Mouse (Mus musculus): Measurements from ENCODE around the gene Baz2a. TPM values are rescaled to one million over a fixed set of nuclear protein-coding genes. Genes with fewer than 3 reads are reported as not detected.
A peak's percentile ranks its signal among the peaks of the same experiment; 100 is the strongest.
"Not testable (repeated sequence)": the region's sequence is repeated elsewhere in the genome, so short reads cannot be mapped to it uniquely, and the experiment has no call there.

The Baz2a gene
- polyA plus RNA-seq, 1 experiment from 2014 or later: 12.8 TPM

- Histone ChIP-seq H3K4me3 (peak overlapping the region; percentile 95), H3K9ac (peak overlapping the region; percentile 99), H3K9me3 (replicated peaks) (no peaks in the 10 kb centered on the region), H3K4me2 (replicated peaks) (peak overlapping the region; percentile 97), H3K27me3 (no peaks in the 10 kb centered on the region), H3K36me3 (peaks cover 44% of the 10 kb centered on the region), H3K27ac (peak overlapping the region; percentile 81), H3K4me1 (peaks cover 17% of the 10 kb centered on the region)
- WGBS: 6% methylated on average over 3 of the region's 3 CpGs
- no peak for ATAC-seq (ENCODE audit: low FRiP score)
These were observed 7.2 kb upstream of the Baz2a start for GRCm38 (mm10) chr10:128084160-128084559.

- Histone ChIP-seq H3K4me3 (no peak overlapping the region), H3K4me2 (replicated peaks) (no peak overlapping the region), H3K27me3 (no peaks in the 10 kb centered on the region), H3K27ac (no peak overlapping the region), H3K4me1 (peaks cover 24% of the 10 kb centered on the region), H3K9ac (no peak overlapping the region), H3K9me3 (replicated peaks) (no peaks in the 10 kb centered on the region), H3K36me3 (peaks cover 57% of the 10 kb centered on the region)
- ATAC-seq (ENCODE audit: low FRiP score): no peak
- 80% methylated on average over 6 of the region's 6 CpGs for WGBS
These were observed 5.0 kb upstream of the Baz2a start for GRCm38 (mm10) chr10:128086391-128086790.

- not testable (repeated sequence) for ATAC-seq (ENCODE audit: low FRiP score); H3K27me3 ChIP-seq; H3K9ac ChIP-seq; H3K27ac ChIP-seq; H3K4me3 ChIP-seq; H3K9me3 ChIP-seq (replicated peaks); H3K4me2 ChIP-seq (replicated peaks)
- WGBS: 84% methylated on average over 2 of the region's 2 CpGs
- Histone ChIP-seq H3K36me3 (peaks cover 57% of the 10 kb centered on the region), H3K4me1 (peaks cover 27% of the 10 kb centered on the region)
These were observed 4.2 kb upstream of the Baz2a start for GRCm38 (mm10) chr10:128087216-128087615.

GRCm38 (mm10) chr10:128088181-128088580 is 3.2 kb upstream of the Baz2a start:
- Histone ChIP-seq H3K4me2 (replicated peaks) (no peak overlapping the region), H3K27ac (no peak overlapping the region), H3K27me3 (no peaks in the 10 kb centered on the region), H3K4me3 (no peak overlapping the region), H3K36me3 (peaks cover 57% of the 10 kb centered on the region), H3K9ac (no peak overlapping the region), H3K9me3 (replicated peaks) (no peaks in the 10 kb centered on the region), H3K4me1 (peaks cover 28% of the 10 kb centered on the region)
- ATAC-seq (ENCODE audit: low FRiP score): no peak
- 96% methylated on average over 5 of the region's 5 CpGs for WGBS

GRCm38 (mm10) chr10:128089842-128090241 is 1.5 kb upstream of the Baz2a start:
- no peak overlapping the region for H3K4me2 ChIP-seq (replicated peaks)
- H3K36me3 ChIP-seq: peaks cover 55% of the 10 kb centered on the region
- no peak overlapping the region for H3K27ac ChIP-seq

GRCm38 (mm10) chr10:128090651-128091563 is 470 bp upstream of the Baz2a start:
- peak overlapping the region; percentile 84 for H3K9ac ChIP-seq
- no peaks in the 10 kb centered on the region for H3K9me3 ChIP-seq (replicated peaks)
- peak; percentile 38 for ATAC-seq (ENCODE audit: low FRiP score)
- H3K27ac ChIP-seq: peak overlapping the region; percentile 93; the same call in 1 of the 2 replicates
- WGBS: 8% methylated on average over 14 of the region's 14 CpGs
- H3K4me2 ChIP-seq (replicated peaks): peak overlapping the region; percentile 90
- peaks cover 38% of the 10 kb centered on the region for H3K4me1 ChIP-seq
- H3K27me3 ChIP-seq: no peaks in the 10 kb centered on the region
- H3K4me3 ChIP-seq: peak overlapping the region; percentile 88
- H3K36me3 ChIP-seq: peaks cover 44% of the 10 kb centered on the region

More at GRCm38 (mm10) chr10:128089842-128090241, 1.5 kb upstream of the Baz2a start:
- 84% methylated on average over 5 of the region's 5 CpGs for WGBS
- Histone ChIP-seq H3K4me1 (peaks cover 39% of the 10 kb centered on the region), H3K27me3 (no peaks in the 10 kb centered on the region), H3K4me3 (no peak overlapping the region), H3K9ac (no peak overlapping the region), H3K9me3 (replicated peaks) (no peaks in the 10 kb centered on the region)
- no peak for ATAC-seq (ENCODE audit: low FRiP score)

GRCm38 (mm10) chr10:128092506-128093495 is 1.4 kb downstream of the Baz2a start:
- H3K9me3 ChIP-seq (replicated peaks): no peaks in the 10 kb centered on the region
- peak overlapping the region; percentile 88 for H3K4me3 ChIP-seq
- H3K9ac ChIP-seq: peak overlapping the region; percentile 84
- under 1% methylated on average over 81 of the region's 88 CpGs for WGBS
- peaks cover 26% of the 10 kb centered on the region for H3K36me3 ChIP-seq
- no peaks in the 10 kb centered on the region for H3K27me3 ChIP-seq
- peaks cover 40% of the 10 kb centered on the region for H3K4me1 ChIP-seq
- peak; percentile 41 for ATAC-seq (ENCODE audit: low FRiP score)
- peak overlapping the region; percentile 93 for H3K27ac ChIP-seq
- peak overlapping the region; percentile 90 for H3K4me2 ChIP-seq (replicated peaks)

- Histone ChIP-seq H3K4me1 (peaks cover 49% of the 10 kb centered on the region), H3K9ac (peak overlapping the region; percentile 84), H3K4me2 (replicated peaks) (peak overlapping the region; percentile 90), H3K4me3 (peak overlapping the region; percentile 88), H3K27me3 (no peaks in the 10 kb centered on the region), H3K36me3 (peaks cover 18% of the 10 kb centered on the region), H3K9me3 (replicated peaks) (no peaks in the 10 kb centered on the region), H3K27ac (peak overlapping the region; percentile 93)
- 25% methylated on average over 13 of the region's 13 CpGs for WGBS
- no peak for ATAC-seq (ENCODE audit: low FRiP score)
These were observed 2.3 kb downstream of the Baz2a start for GRCm38 (mm10) chr10:128093496-128094294.

- Histone ChIP-seq H3K4me1 (peaks cover 50% of the 10 kb centered on the region), H3K36me3 (peaks cover 10% of the 10 kb centered on the region), H3K9ac (peak overlapping the region; percentile 39), H3K27ac (peak overlapping the region; percentile 93; the same call in 1 of the 2 replicates), H3K4me3 (peak overlapping the region; percentile 88), H3K9me3 (replicated peaks) (no peaks in the 10 kb centered on the region), H3K27me3 (no peaks in the 10 kb centered on the region), H3K4me2 (replicated peaks) (peak overlapping the region; percentile 90)
- 11% methylated on average over 19 of the region's 19 CpGs for WGBS
- ATAC-seq (ENCODE audit: low FRiP score): peak; percentile 57
These were observed 3.1 kb downstream of the Baz2a start for GRCm38 (mm10) chr10:128094340-128094968.

GRCm38 (mm10) chr10:128095003-128095636 is 3.7 kb downstream of the Baz2a start:
- H3K9me3 ChIP-seq (replicated peaks): no peaks in the 10 kb centered on the region
- no peak for ATAC-seq (ENCODE audit: low FRiP score)
- peak overlapping the region; percentile 90 for H3K4me2 ChIP-seq (replicated peaks)
- no peaks in the 10 kb centered on the region for H3K27me3 ChIP-seq
- WGBS: 27% methylated on average over 9 of the region's 9 CpGs
- H3K4me3 ChIP-seq: 0 out of 2 replicates have a peak overlapping the region, but pooled peaks have one; percentile 26
- peak overlapping the region; percentile 39; the same call in 1 of the 2 replicates for H3K9ac ChIP-seq
- peaks cover 3% of the 10 kb centered on the region for H3K36me3 ChIP-seq
- peaks cover 50% of the 10 kb centered on the region for H3K4me1 ChIP-seq
- 0 out of 2 replicates have a peak overlapping the region, but pooled peaks have one; percentile 93 for H3K27ac ChIP-seq

Measured in hindbrain, embryonic 12.5 days (tissue).